Mouse (Mus musculus) midbrain, postnatal 0 days (tissue): Measurements from ENCODE around the gene Prkce. TPM values are rescaled to one million over a fixed set of nuclear protein-coding genes. Genes with fewer than 3 reads are reported as not detected.

ENCODE experiments used
- ATAC-seq: fragments of 200-750 bp; cut with Nextera tagmentation; 2 replicates; pipeline ENCODE4 v1.8.0; 2017; ENCODE audit warnings: moderate number of reproducible peaks, mild to moderate bottlenecking, moderate TSS enrichment, moderate library complexity; ENCODE audit not compliant: low FRiP score
- DNase-seq: peaks from one replicate; pipeline ENCODE4 v3.0.0-alpha.2; 2015; ENCODE audit warnings: low spot score
- H3K27ac ChIP-seq: fragments of 300-500 bp; sonication (generic); 2 replicates; pipeline ENCODE4 v1.5.1; 2014; ENCODE audit warnings: low read depth, mild to moderate bottlenecking, low read length, mixed read lengths
- H3K27me3 ChIP-seq: fragments of 300-500 bp; sonication (generic); 2 replicates; pipeline ENCODE4 v1.6.1; 2014; ENCODE audit warnings: low read length, control low read depth, mixed read lengths; ENCODE audit not compliant: insufficient read depth
- H3K36me3 ChIP-seq: fragments of 300-500 bp; sonication (generic); 2 replicates; pipeline ENCODE4 v1.6.1; 2014; ENCODE audit warnings: low read length, control low read depth, mixed read lengths; ENCODE audit not compliant: insufficient read depth
- H3K4me1 ChIP-seq: fragments of 300-500 bp; sonication (generic); 2 replicates; pipeline ENCODE4 v1.6.1; 2014; ENCODE audit warnings: mild to moderate bottlenecking, control low read depth, antibody characterized with exemption, low read length, mixed read lengths; ENCODE audit not compliant: insufficient read depth
- H3K4me2 ChIP-seq: fragments of 300-500 bp; sonication (generic); 2 replicates; pipeline ENCODE4 v1.6.1; 2014; ENCODE audit warnings: low read depth, mild to moderate bottlenecking, low read length, mixed read lengths; ENCODE audit not compliant: poor library complexity, severe bottlenecking
- H3K4me3 ChIP-seq: fragments of 300-500 bp; sonication (generic); 2 replicates; pipeline ENCODE4 v1.5.1; 2014; ENCODE audit warnings: low read depth, mild to moderate bottlenecking, low read length, moderate library complexity
- H3K9ac ChIP-seq: fragments of 300-500 bp; sonication (generic); replicated peaks from 2 replicates; pipeline ENCODE4 v1.6.1; 2014; ENCODE audit warnings: mild to moderate bottlenecking, low read length, moderate library complexity, mixed read lengths; ENCODE audit not compliant: poor library complexity, severe bottlenecking
- H3K9me3 ChIP-seq: fragments of 300-500 bp; sonication (generic); 2 replicates; pipeline ENCODE4 v1.6.1; 2016; ENCODE audit warnings: low read length, control low read depth
- CTCF ChIP-seq: IDR thresholded peaks from 2 replicates; pipeline ENCODE4 v1.5.1; 2016; ENCODE audit warnings: antibody characterized with exemption, mild to moderate bottlenecking
- WGBS: fragments of 180-500 bp; shearing (Covaris S2); extraction: QIAGEN DNeasy Blood & Tissue Kit; methylation state at CpG from one replicate; pipeline ENCODE4 v1.1.7; 2014; 5-methylcytosine and 5-hydroxymethylcytosine counted together
- polyA plus RNA-seq: library from polyadenylated mRNA; unstranded; fragments of >200 nt; fragmentation: Nextera tagmentation; extraction: Ambion mirVana; gene quantifications from 2 replicates; pipeline ENCODE4 v1.2.1, GENCODE M21; 2015
- total RNA-seq: library from RNA; depleted of rRNA; stranded (reverse); fragments of >200 nt; gene quantifications from 2 replicates; pipeline ENCODE4 v1.2.3, GENCODE M21; 2014

The Prkce gene
- total and polyA plus RNA-seq, 2 experiments from 2014 or later: 61.0 to 64.5 TPM

GRCm38 (mm10) chr17:86209680-86210251 is 42.2 kb downstream of the Prkce start:
- DNase-seq: no peak
- ATAC-seq: no peak
- H3K4me3 ChIP-seq: no peak overlapping the region
- no peaks in the 10 kb centered on the region for H3K9me3 ChIP-seq
- no peak overlapping the region for H3K4me2 ChIP-seq
- no peaks in the 10 kb centered on the region for H3K27me3 ChIP-seq
- H3K4me1 ChIP-seq: no peaks in the 10 kb centered on the region
- no peak overlapping the region for H3K9ac ChIP-seq
- no peak overlapping the region for H3K27ac ChIP-seq
- 84% methylated on average over 13 of the region's 13 CpGs for WGBS
- no peak for TF ChIP-seq CTCF
- H3K36me3 ChIP-seq: no peaks in the 10 kb centered on the region

GRCm38 (mm10) chr17:86212204-86212603 is 44.6 kb downstream of the Prkce start:
- Histone ChIP-seq H3K27me3 (no peaks in the 10 kb centered on the region), H3K4me2 (no peak overlapping the region), H3K36me3 (no peaks in the 10 kb centered on the region), H3K4me1 (no peaks in the 10 kb centered on the region), H3K9ac (no peak overlapping the region), H3K4me3 (no peak overlapping the region), H3K9me3 (no peaks in the 10 kb centered on the region), H3K27ac (no peak overlapping the region)
- 90% methylated on average over 3 of the region's 3 CpGs for WGBS
- ATAC-seq (no peak), DNase-seq (no peak)
- TF ChIP-seq CTCF: no peak

GRCm38 (mm10) chr17:86214285-86214684 is 46.7 kb downstream of the Prkce start:
- ATAC-seq: no peak
- Histone ChIP-seq H3K27me3 (no peaks in the 10 kb centered on the region), H3K4me3 (no peak overlapping the region), H3K36me3 (no peaks in the 10 kb centered on the region), H3K9me3 (no peaks in the 10 kb centered on the region), H3K9ac (no peak overlapping the region), H3K4me1 (no peaks in the 10 kb centered on the region), H3K4me2 (no peak overlapping the region), H3K27ac (peak overlapping the region; percentile 57; the same call in 1 of the 2 replicates)
- TF ChIP-seq CTCF: no peak
- DNase-seq: no peak
- WGBS: 38% methylated on average over 9 of the region's 9 CpGs

- H3K27ac ChIP-seq: no peak overlapping the region
- H3K9ac ChIP-seq: no peak overlapping the region
- H3K4me1 ChIP-seq: no peaks in the 10 kb centered on the region
- H3K27me3 ChIP-seq: no peaks in the 10 kb centered on the region
- TF ChIP-seq CTCF: no peak
- H3K9me3 ChIP-seq: no peaks in the 10 kb centered on the region
- WGBS: 76% methylated on average over 14 of the region's 14 CpGs
- DNase-seq (no peak), ATAC-seq (no peak)
- H3K4me2 ChIP-seq: no peak overlapping the region
- no peaks in the 10 kb centered on the region for H3K36me3 ChIP-seq
- no peak overlapping the region for H3K4me3 ChIP-seq
These were observed 47.2 kb downstream of the Prkce start for GRCm38 (mm10) chr17:86214741-86215140.

GRCm38 (mm10) chr17:86215771-86216170 is 48.2 kb downstream of the Prkce start:
- no peak for DNase-seq
- TF ChIP-seq CTCF: peak; percentile 5; the same call in 1 of the 2 replicates
- Histone ChIP-seq H3K27me3 (no peaks in the 10 kb centered on the region), H3K36me3 (no peaks in the 10 kb centered on the region), H3K9me3 (no peaks in the 10 kb centered on the region), H3K4me2 (no peak overlapping the region), H3K4me1 (no peaks in the 10 kb centered on the region), H3K9ac (no peak overlapping the region), H3K27ac (no peak overlapping the region), H3K4me3 (no peak overlapping the region)
- WGBS: 84% methylated on average over 7 of the region's 7 CpGs
- ATAC-seq: no peak

GRCm38 (mm10) chr17:86217468-86217867 is 49.9 kb downstream of the Prkce start:
- Histone ChIP-seq H3K4me1 (no peaks in the 10 kb centered on the region), H3K27me3 (no peaks in the 10 kb centered on the region), H3K9ac (no peak overlapping the region), H3K4me2 (no peak overlapping the region), H3K36me3 (no peaks in the 10 kb centered on the region), H3K27ac (no peak overlapping the region), H3K9me3 (no peaks in the 10 kb centered on the region), H3K4me3 (no peak overlapping the region)
- ATAC-seq: no peak
- WGBS: 31% methylated on average over 5 of the region's 5 CpGs
- DNase-seq: no peak
- no peak for TF ChIP-seq CTCF
